Mouse (Mus musculus) heart, postnatal 0 days (tissue): ENCODE results near the gene Hsd17b13. TPM values are rescaled to one million over a fixed set of nuclear protein-coding genes. Genes with fewer than 3 reads are reported as not detected.

Experiments used
- ATAC-seq: fragments of 200-750 bp; cut with Nextera tagmentation; 2 replicates; pipeline ENCODE4 v1.8.0; 2017; ENCODE audit warnings: low read depth, moderate number of reproducible peaks, moderate library complexity; ENCODE audit not compliant: insufficient read depth
- DNase-seq: peaks from one replicate; pipeline ENCODE4 v3.0.0-alpha.2; 2016; ENCODE audit warnings: low spot score
- H3K27ac ChIP-seq: fragments of 300-500 bp; sonication (generic); 2 replicates; pipeline ENCODE4 v1.5.1; 2014; ENCODE audit warnings: low read depth, mild to moderate bottlenecking
- H3K27me3 ChIP-seq: fragments of 300-500 bp; sonication (generic); 2 replicates; pipeline ENCODE4 v1.6.1; 2014; ENCODE audit warnings: low read length, mixed read lengths; ENCODE audit not compliant: control insufficient read depth, insufficient read depth
- H3K36me3 ChIP-seq: fragments of 300-500 bp; sonication (generic); replicated peaks from 2 replicates; pipeline ENCODE4 v1.6.1; 2014; ENCODE audit warnings: low read length, mixed read lengths; ENCODE audit not compliant: control insufficient read depth, insufficient read depth
- H3K4me1 ChIP-seq: fragments of 300-500 bp; sonication (generic); 2 replicates; pipeline ENCODE4 v1.6.1; 2014; ENCODE audit warnings: antibody characterized with exemption; ENCODE audit not compliant: control insufficient read depth, insufficient read depth
- H3K4me2 ChIP-seq: fragments of 300-500 bp; sonication (generic); 2 replicates; pipeline ENCODE4 v1.6.1; 2014; ENCODE audit warnings: low read depth, mild to moderate bottlenecking, low read length, moderate library complexity
- H3K4me3 ChIP-seq: fragments of 300-500 bp; sonication (generic); 2 replicates; pipeline ENCODE4 v1.5.1; 2014; ENCODE audit warnings: low read depth, low read length
- H3K9ac ChIP-seq: fragments of 300-500 bp; sonication (generic); replicated peaks from 2 replicates; pipeline ENCODE4 v1.6.1; 2014; ENCODE audit warnings: low read depth, low read length, mixed read lengths
- H3K9me3 ChIP-seq: fragments of 300-500 bp; sonication (generic); replicated peaks from 2 replicates; pipeline ENCODE4 v1.6.1; 2016; ENCODE audit warnings: low read length; ENCODE audit not compliant: control insufficient read depth
- CTCF ChIP-seq: IDR thresholded peaks from 2 replicates; pipeline ENCODE4 v1.5.1; 2016; ENCODE audit warnings: antibody characterized with exemption, control low read depth, low read depth
- EP300 ChIP-seq: IDR thresholded peaks from 2 replicates; pipeline ENCODE4 v1.6.1; 2016; ENCODE audit warnings: antibody characterized with exemption, low read depth
- WGBS: fragments of 180-500 bp; shearing (Covaris S2); extraction: QIAGEN DNeasy Blood & Tissue Kit; methylation state at CpG from one replicate; pipeline ENCODE4 v1.1.7; 2014; 5-methylcytosine and 5-hydroxymethylcytosine counted together
- polyA plus RNA-seq: library from polyadenylated mRNA; unstranded; fragments of >200 nt; fragmentation: Nextera tagmentation; extraction: Ambion mirVana; gene quantifications from 2 replicates; pipeline ENCODE4 v1.2.1, GENCODE M21; 2015
- total RNA-seq: library from RNA; depleted of rRNA; stranded (reverse); fragments of >200 nt; gene quantifications from 2 replicates; pipeline ENCODE4 v1.2.3, GENCODE M21; 2014; ENCODE audit warnings: low replicate concordance

The Hsd17b13 gene
- total and polyA plus RNA-seq, 2 experiments from 2014 or later = 0.08 TPM; not detected in 1

DNA sequence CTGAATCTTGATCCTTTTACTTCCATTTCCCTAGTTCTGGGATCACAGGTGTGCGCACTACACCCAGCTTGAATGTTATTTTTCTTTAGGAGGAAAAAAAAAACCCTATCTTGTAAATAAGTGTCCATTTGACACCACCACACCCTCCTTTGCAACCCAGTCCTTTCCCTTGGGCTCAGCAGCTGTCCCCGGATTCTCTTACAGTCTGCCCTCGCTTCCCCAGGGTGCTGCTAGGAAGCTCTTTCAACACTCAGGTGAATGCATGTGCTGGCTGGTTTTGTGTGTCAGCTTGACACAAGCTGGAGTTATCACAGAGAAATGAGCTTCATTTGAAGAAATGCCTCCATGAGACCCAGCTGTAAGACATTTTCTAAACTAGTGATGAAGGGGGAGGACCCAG is 59.0 kb downstream of the Hsd17b13 start:
- no peak for TF ChIP-seq CTCF
- TF ChIP-seq EP300 = no peak
- H3K9me3 ChIP-seq = no peaks in the 10 kb centered on the region
- H3K9ac ChIP-seq = no peak overlapping the region
- H3K4me2 ChIP-seq = no peak overlapping the region
- no peak overlapping the region for H3K27ac ChIP-seq
- no peaks in the 10 kb centered on the region for H3K4me1 ChIP-seq
- 72% methylated on average over 3 of the region's 3 CpGs for WGBS
- ATAC-seq = no peak
- H3K4me3 ChIP-seq = no peak overlapping the region
- no peaks in the 10 kb centered on the region for H3K36me3 ChIP-seq
- DNase-seq = no peak
- H3K27me3 ChIP-seq = no peaks in the 10 kb centered on the region

DNA sequence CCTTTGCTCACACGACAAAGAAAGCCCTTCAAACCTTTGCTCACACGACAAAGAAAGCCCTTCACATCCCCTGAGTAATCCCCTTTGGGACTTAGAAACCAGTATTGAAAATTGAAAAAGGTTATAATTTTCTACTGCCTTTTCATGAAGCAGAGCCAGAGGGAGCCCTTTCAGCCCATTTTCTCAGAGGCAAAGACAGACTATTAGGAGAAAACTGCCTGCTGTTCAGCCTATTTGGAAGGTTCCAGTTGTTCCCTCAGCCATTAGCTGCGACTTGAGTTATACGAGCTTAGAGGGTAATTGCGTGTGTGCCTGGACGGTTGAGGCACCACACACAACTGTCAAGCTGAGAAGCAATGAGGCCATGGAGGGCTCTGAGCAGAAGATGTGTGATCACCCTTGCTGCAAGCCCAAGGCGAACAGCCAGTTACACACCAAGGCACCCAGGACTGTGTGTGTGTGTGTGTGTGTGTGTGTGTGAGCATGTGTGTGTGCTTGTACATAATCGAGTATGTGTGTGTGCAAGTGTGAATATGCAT is 59.8 kb downstream of the Hsd17b13 start:
- TF ChIP-seq CTCF (no peak), EP300 (no peak)
- H3K4me2 ChIP-seq = no peak overlapping the region
- WGBS = 72% methylated on average over 8 of the region's 8 CpGs
- no peak overlapping the region for H3K9ac ChIP-seq
- H3K27ac ChIP-seq = no peak overlapping the region
- H3K9me3 ChIP-seq = no peaks in the 10 kb centered on the region
- no peak overlapping the region for H3K4me3 ChIP-seq
- no peak for DNase-seq
- no peaks in the 10 kb centered on the region for H3K27me3 ChIP-seq
- ATAC-seq = no peak
- no peaks in the 10 kb centered on the region for H3K4me1 ChIP-seq
- no peaks in the 10 kb centered on the region for H3K36me3 ChIP-seq

DNA sequence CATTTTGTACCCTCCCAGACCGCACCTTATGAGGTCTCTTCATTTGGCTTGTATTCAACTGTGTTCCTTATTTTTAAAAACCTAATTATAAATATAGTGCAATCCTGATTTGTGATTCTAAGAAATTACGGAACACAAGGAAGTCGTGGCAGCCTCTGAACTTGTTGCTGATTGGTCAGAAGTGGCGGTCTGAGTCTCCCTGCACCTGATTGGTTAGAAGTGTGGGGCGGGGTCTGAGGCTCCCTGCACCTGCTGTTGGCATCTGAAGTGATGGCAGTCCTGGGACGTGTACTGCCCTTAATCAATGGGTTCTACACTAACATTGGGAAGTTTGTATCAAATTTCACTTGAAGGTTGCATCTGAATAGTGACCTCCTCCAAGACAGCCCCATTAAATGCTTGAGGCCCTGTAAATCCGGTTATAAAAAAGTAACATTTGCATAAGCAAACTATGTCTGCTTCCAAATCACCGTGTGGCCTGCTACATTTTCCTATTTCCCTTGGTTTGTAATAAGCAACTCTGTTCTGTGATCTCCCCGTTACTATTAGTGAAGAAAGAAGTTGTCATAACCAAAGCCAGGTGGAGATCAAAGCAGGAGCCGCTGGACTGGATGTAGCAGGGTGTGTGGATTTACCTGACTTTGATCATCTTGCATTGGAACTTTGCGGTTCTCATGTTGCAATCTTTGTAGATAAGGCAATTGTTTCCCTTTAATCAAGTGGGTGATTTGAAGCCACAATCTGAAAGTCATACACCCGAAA is 60.4 kb downstream of the Hsd17b13 start:
- 65% methylated on average over 12 of the region's 12 CpGs for WGBS
- TF ChIP-seq CTCF (no peak), EP300 (no peak)
- Histone ChIP-seq H3K36me3 (no peaks in the 10 kb centered on the region), H3K4me1 (no peaks in the 10 kb centered on the region), H3K27me3 (no peaks in the 10 kb centered on the region), H3K4me3 (no peak overlapping the region), H3K9ac (no peak overlapping the region), H3K9me3 (no peaks in the 10 kb centered on the region), H3K27ac (no peak overlapping the region), H3K4me2 (no peak overlapping the region)
- ATAC-seq = no peak
- DNase-seq = no peak

DNA sequence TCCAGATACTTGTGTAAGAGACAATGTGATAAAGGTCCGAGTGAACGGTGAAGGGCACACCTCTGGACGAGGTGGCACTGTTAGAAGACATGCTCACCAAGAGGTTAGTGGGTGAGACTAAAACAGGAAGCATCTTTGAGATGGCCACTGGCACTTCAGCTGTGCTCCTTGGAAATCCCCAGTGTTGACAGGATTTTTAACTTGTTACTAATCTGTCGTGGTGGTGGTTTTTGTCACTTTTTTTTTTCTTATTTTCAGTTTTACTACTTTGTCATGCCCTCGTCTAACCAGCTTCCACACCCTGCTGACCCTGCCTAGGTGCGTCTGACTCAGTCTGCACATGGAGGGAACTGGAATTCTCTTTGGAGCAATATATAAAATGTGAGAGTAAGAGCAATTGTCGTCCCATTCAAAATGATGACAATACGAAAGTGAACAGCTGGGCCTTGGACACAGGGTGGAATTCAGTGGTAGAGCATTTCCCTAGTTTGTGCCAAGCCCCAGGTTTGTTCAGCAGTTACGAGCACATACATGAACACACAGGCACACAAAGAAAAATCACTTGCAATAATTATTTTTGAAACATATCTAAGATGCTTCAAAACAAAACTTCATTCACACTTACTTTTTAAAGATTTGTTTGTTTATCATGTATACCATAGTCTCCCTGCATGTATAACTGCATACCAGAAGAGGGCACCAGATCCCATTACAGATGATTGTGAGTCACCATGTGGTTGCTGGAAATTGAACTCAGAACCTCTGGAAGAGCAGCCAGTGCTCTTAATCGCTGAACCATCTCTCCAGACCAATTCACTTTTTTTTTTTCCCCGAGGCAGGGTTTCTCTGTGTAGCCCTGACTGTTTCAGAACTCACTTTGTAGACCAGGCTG is 62.6 kb downstream of the Hsd17b13 start:
- Histone ChIP-seq H3K36me3 (no peaks in the 10 kb centered on the region), H3K4me3 (no peak overlapping the region), H3K9ac (no peak overlapping the region), H3K9me3 (no peaks in the 10 kb centered on the region), H3K27ac (no peak overlapping the region), H3K4me1 (no peaks in the 10 kb centered on the region), H3K27me3 (no peaks in the 10 kb centered on the region), H3K4me2 (no peak overlapping the region)
- DNase-seq = no peak
- peak; percentile 42 for TF ChIP-seq CTCF
- TF ChIP-seq EP300 = no peak
- no peak for ATAC-seq
- WGBS = 54% methylated on average over 11 of the region's 11 CpGs

DNA sequence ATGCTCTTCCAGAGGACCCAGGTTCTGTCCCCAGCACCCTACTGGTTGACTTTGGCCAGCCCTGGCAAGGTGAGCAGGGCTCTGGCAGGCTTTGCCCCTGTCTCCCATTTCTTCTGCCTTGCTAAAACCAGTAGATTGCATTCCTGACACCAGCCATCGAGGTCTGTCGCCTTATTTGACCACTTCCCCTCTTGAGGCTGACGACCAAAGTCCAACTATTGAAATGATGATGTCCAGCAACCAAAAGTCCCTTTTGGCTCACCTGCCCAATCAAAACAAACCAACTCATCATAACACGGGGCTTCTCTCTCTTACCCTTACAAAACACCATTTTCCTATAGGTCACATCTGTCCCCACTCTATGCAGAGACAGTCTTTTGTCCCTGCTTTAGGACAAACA is 64.1 kb downstream of the Hsd17b13 start:
- Histone ChIP-seq H3K4me1 (peaks cover 9% of the 10 kb centered on the region), H3K9me3 (no peaks in the 10 kb centered on the region), H3K4me2 (no peak overlapping the region), H3K27me3 (no peaks in the 10 kb centered on the region), H3K36me3 (no peaks in the 10 kb centered on the region), H3K4me3 (no peak overlapping the region), H3K27ac (no peak overlapping the region), H3K9ac (no peak overlapping the region)
- ATAC-seq (no peak), DNase-seq (no peak)
- 48% methylated on average over 4 of the region's 4 CpGs for WGBS
- TF ChIP-seq CTCF = no peak
- no peak for TF ChIP-seq EP300
